Mouse (Mus musculus) heart, adult 2 months (tissue): ENCODE results near the gene Flot2. TPM values are rescaled to one million over a fixed set of nuclear protein-coding genes. Genes with fewer than 3 reads are reported as not detected.

Experiments
- DNase-seq, 2 experiments: peaks; one replicate each; pipeline ENCODE4 v3.0.0; 2021
- H3K27ac ChIP-seq: fragments of 200-600 bp; 2 replicates; pipeline ENCODE4 v1.8.1; 2022
- H3K27me3 ChIP-seq: fragments of 200-500 bp; 2 replicates; pipeline ENCODE4 v1.6.1; 2012; ENCODE audit warnings: mild to moderate bottlenecking, low read length, inconsistent platforms, mixed read lengths; ENCODE audit not compliant: control insufficient read depth, insufficient read depth
- H3K36me3 ChIP-seq: fragments of 200-500 bp; 2 replicates; pipeline ENCODE4 v1.6.1; 2012; ENCODE audit warnings: low read length, inconsistent platforms; ENCODE audit not compliant: control insufficient read depth, insufficient read depth
- H3K4me1 ChIP-seq: fragments of 200-500 bp; 2 replicates; pipeline ENCODE4 v1.6.1; 2011; ENCODE audit warnings: low read length; ENCODE audit not compliant: control insufficient read depth, insufficient read depth
- H3K4me3 ChIP-seq: fragments of 200-600 bp; 2 replicates; pipeline ENCODE4 v1.8.1; 2022
- H3K79me2 ChIP-seq: fragments of 200-500 bp; replicated peaks from 2 replicates; pipeline ENCODE4 v1.6.1; 2012; ENCODE audit warnings: mild to moderate bottlenecking, inconsistent platforms, low read length, moderate library complexity, mixed read lengths; ENCODE audit not compliant: control insufficient read depth, insufficient read depth
- H3K9ac ChIP-seq: fragments of 200-500 bp; 2 replicates; pipeline ENCODE4 v1.6.1; 2012; ENCODE audit warnings: low read depth, mild to moderate bottlenecking, control low read depth, inconsistent platforms, low read length, mixed read lengths
- CTCF ChIP-seq: fragments of 200-600 bp; IDR thresholded peaks from 2 replicates; pipeline ENCODE4 v1.8.1; 2022; ENCODE audit warnings: antibody characterized with exemption, mild to moderate bottlenecking, moderate library complexity
- EP300 ChIP-seq: fragments of 200-500 bp; IDR thresholded peaks from 2 replicates; pipeline ENCODE4 v1.6.1; 2011; ENCODE audit warnings: low read depth, low read length, control low read depth; ENCODE audit not compliant: insufficient read depth
- POLR2A ChIP-seq: fragments of 200-500 bp; IDR thresholded peaks from 2 replicates; pipeline ENCODE4 v1.6.1; 2011; ENCODE audit warnings: mild to moderate bottlenecking, low read depth, low read length, control low read depth; ENCODE audit not compliant: insufficient read depth
- WGBS: fragments of 180-500 bp; shearing (Covaris S2); methylation state at CpG from one replicate; pipeline ENCODE4 v1.1.7; 2018; 5-methylcytosine and 5-hydroxymethylcytosine counted together
- intact Hi-C: fragments of 180-260 bp; cut with DNase I; formaldehyde crosslinking; loops from one replicate; pipeline ENCODE4 v1.15.1; 2025
- polyA plus RNA-seq: library from polyadenylated mRNA; depleted of rRNA; stranded (reverse); fragments of >200 nt; gene quantifications from 2 replicates; pipeline ENCODE4 v1.2.3, GENCODE M21; 2012
- total RNA-seq, 2 experiments: library from RNA; stranded (reverse); gene quantifications; 2 replicates each; pipeline ENCODE4 v1.2.3; 2021

Gene Flot2
- total and polyA plus RNA-seq, 3 experiments: 51.7 to 118 (median 59.9) TPM

GRCm38 (mm10) chr11:78023607-78024006 is 14.1 kb upstream of the Flot2 start:
- Histone ChIP-seq H3K4me3 (no peak overlapping the region), H3K4me1 (no peaks in the 10 kb centered on the region), H3K79me2 (no peaks in the 10 kb centered on the region), H3K27me3 (no peaks in the 10 kb centered on the region), H3K36me3 (peaks cover under 1% of the 10 kb centered on the region; the same call in 1 of the 2 replicates), H3K9ac (no peak overlapping the region), H3K27ac (no peak overlapping the region)
- WGBS: 74% methylated on average over 8 of the region's 8 CpGs
- no peak for TF ChIP-seq POLR2A
- peak; percentile 60 for TF ChIP-seq CTCF
- TF ChIP-seq EP300: no peak
- intact Hi-C loops: no loop called here
- DNase-seq: no peak

DNA sequence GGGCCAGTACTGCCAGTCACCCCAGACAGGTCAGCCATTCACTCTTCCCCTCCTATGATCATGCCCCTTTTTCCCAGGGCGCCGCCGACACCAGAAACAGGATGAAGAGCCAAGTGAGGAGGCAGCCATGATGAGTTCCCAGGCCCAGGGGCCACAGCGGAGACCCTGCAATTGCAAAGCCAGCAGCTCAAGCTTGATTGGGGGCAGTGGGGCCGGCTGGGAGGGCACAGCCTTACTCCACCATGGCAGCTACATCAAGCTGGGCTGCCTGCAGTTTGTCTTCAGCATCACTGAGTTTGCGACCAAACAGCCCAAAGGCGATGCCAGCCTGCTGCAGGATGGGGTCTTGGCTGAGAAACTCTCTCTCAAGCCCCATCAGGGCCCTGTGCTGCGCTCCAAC is 8.5 kb upstream of the Flot2 start:
- no peaks in the 10 kb centered on the region for H3K27me3 ChIP-seq
- no peak overlapping the region for H3K27ac ChIP-seq
- DNase-seq: no peak
- H3K4me3 ChIP-seq: no peak overlapping the region
- intact Hi-C loops: no loop called here
- H3K79me2 ChIP-seq: no peaks in the 10 kb centered on the region
- no peaks in the 10 kb centered on the region; the same call in 1 of the 2 replicates for H3K36me3 ChIP-seq
- H3K9ac ChIP-seq: no peak overlapping the region
- TF ChIP-seq EP300: no peak
- TF ChIP-seq POLR2A: no peak
- TF ChIP-seq CTCF: no peak
- WGBS: 88% methylated on average over 8 of the region's 8 CpGs
- peaks cover 7% of the 10 kb centered on the region for H3K4me1 ChIP-seq

GRCm38 (mm10) chr11:78030600-78030999 is 7.1 kb upstream of the Flot2 start:
- no peak overlapping the region for H3K9ac ChIP-seq
- intact Hi-C loops: no loop called here
- TF ChIP-seq POLR2A (no peak), EP300 (no peak), CTCF (no peak)
- DNase-seq: no peak
- H3K27ac ChIP-seq: no peak overlapping the region
- H3K36me3 ChIP-seq: no peaks in the 10 kb centered on the region; the same call in 1 of the 2 replicates
- peaks cover 7% of the 10 kb centered on the region for H3K4me1 ChIP-seq
- H3K27me3 ChIP-seq: no peaks in the 10 kb centered on the region
- 51% methylated on average over 2 of the region's 2 CpGs for WGBS
- no peaks in the 10 kb centered on the region for H3K79me2 ChIP-seq
- no peak overlapping the region for H3K4me3 ChIP-seq

- 50% methylated on average over 6 of the region's 6 CpGs for WGBS
- peaks cover 7% of the 10 kb centered on the region for H3K4me1 ChIP-seq
- peak overlapping the region; percentile 58; the same call in 1 of the 2 replicates for H3K4me3 ChIP-seq
- intact Hi-C loops: no loop called here
- H3K27me3 ChIP-seq: no peaks in the 10 kb centered on the region
- H3K36me3 ChIP-seq: no peaks in the 10 kb centered on the region; the same call in 1 of the 2 replicates
- DNase-seq: no peak
- no peak overlapping the region for H3K9ac ChIP-seq
- TF ChIP-seq CTCF (no peak), POLR2A (no peak), EP300 (no peak)
- H3K27ac ChIP-seq: no peak overlapping the region; the same call in 1 of the 2 replicates
- H3K79me2 ChIP-seq: no peaks in the 10 kb centered on the region
Measured at GRCm38 (mm10) chr11:78031389-78031788, 6.3 kb upstream of the Flot2 start.

- H3K27ac ChIP-seq: peak within 1 kb of the TSS; percentile 71
- DNase-seq: peak; percentile 94 to 96
- intact Hi-C loops: no loop called here
- TF ChIP-seq EP300 (peak; percentile 90), CTCF (no peak; the same call in 1 of the 2 replicates)
- H3K27me3 ChIP-seq: no peaks in the 10 kb centered on the region
- H3K4me3 ChIP-seq: peak within 1 kb of the TSS; percentile 58
- peaks cover 7% of the 10 kb centered on the region for H3K4me1 ChIP-seq
- peak within 1 kb of the TSS; percentile 88 for H3K9ac ChIP-seq
- H3K79me2 ChIP-seq: no peaks in the 10 kb centered on the region
- WGBS: under 1% methylated on average over 96 of the region's 96 CpGs
- H3K36me3 ChIP-seq: no peaks in the 10 kb centered on the region; the same call in 1 of the 2 replicates
Measured at GRCm38 (mm10) chr11:78031947-78032808, 5.6 kb upstream of the Flot2 start, which contains the start of gene Dhrs13. TSS of gene Dhrs13 (plus strand) at chr11:78032280.

DNA sequence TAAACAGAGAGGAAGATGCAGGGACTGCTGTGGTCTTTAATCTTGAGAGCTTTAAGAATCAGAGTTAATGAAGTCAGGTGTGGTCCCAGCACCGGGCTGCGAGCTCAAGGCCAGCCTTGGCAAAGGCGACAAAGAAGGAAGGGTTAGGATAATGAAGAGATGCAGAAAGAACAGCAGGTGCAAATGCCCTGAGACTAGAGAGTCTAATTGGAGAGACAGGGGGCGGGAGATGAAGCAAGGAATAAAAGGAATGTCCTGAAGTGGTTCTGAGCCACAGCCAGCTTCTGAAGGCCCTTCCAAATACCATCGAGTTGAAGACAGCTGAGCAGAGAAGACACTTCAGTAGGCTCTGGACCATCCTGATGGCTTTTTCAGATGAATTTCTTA is 4.9 kb upstream of the Flot2 start:
- TF ChIP-seq POLR2A: no peak
- TF ChIP-seq EP300: no peak
- no peak for TF ChIP-seq CTCF
- Histone ChIP-seq H3K79me2 (no peaks in the 10 kb centered on the region), H3K27ac (peak overlapping the region; percentile 71), H3K9ac (peak overlapping the region; percentile 88), H3K4me3 (peak overlapping the region; percentile 58), H3K36me3 (no peaks in the 10 kb centered on the region; the same call in 1 of the 2 replicates), H3K4me1 (peaks cover 7% of the 10 kb centered on the region), H3K27me3 (no peaks in the 10 kb centered on the region)
- 10% methylated on average over 5 of the region's 5 CpGs for WGBS
- intact Hi-C loops: no loop called here
- DNase-seq: no peak
